Mouse (Mus musculus) B cell, adult (primary cell): ENCODE data around the gene Spaca7. TPM values are rescaled to one million over a fixed set of nuclear protein-coding genes. Genes with fewer than 3 reads are reported as not detected.

Source experiments
- total RNA-seq: library from RNA; stranded (reverse); gene quantifications from 4 replicates; pipeline ENCODE4 v1.2.4, GENCODE M21; 2023; ENCODE audit not compliant: inconsistent age

Spaca7 gene
- total RNA-seq, result not detected in 4 replicates

GRCm38 (mm10) chr8:12572814-12573534 is at the start of gene Spaca7:
Spaca7 (plus strand) TSS chr8:12573029.

Other genes with a start within 250 kb of the Spaca7 start
- not detected in 4 replicates for gene Sox1, start 177.7 kb upstream of the Spaca7 start, total RNA-seq
- 50.3 to 54.6 TPM (median 53.3 TPM) in 4 replicates for gene Tubgcp3, start 99.2 kb downstream of the Spaca7 start, total RNA-seq
- gene Atp11a, start 184.0 kb downstream of the Spaca7 start, total RNA-seq, result 0.42 to 1.2 TPM (median 0.90 TPM) in 4 replicates